Mouse (Mus musculus) CH12.LX (cell line): Measurements from ENCODE around the gene D17H6S53E. TPM values are rescaled to one million over a fixed set of nuclear protein-coding genes. Genes with fewer than 3 reads are reported as not detected.

Source experiments
- DNase-seq: peaks from one replicate; pipeline ENCODE4 v3.0.0-alpha.2; 2013; ENCODE audit errors: extremely low read depth
- H3K27ac ChIP-seq: 2 replicates; pipeline ENCODE4 v1.5.1; 2012; ENCODE audit warnings: low read depth, mild to moderate bottlenecking, control low read depth, moderate library complexity; ENCODE audit not compliant: insufficient read depth
- H3K27me3 ChIP-seq: replicated peaks from 2 replicates; pipeline ENCODE3; 2012; ENCODE audit warnings: inconsistent platforms
- H3K36me3 ChIP-seq, 2 experiments: replicated peaks in 1 of 2; 2 replicates each; pipeline versions ENCODE3 to v1.6.1; 2012; ENCODE audit warnings: inconsistent platforms in 1 of 2, low read length in 1 of 2, mild to moderate bottlenecking in 1 of 2, mixed read lengths in 1 of 2, moderate library complexity in 1 of 2; ENCODE audit not compliant: control insufficient read depth in 1 of 2, insufficient read depth in 1 of 2
- H3K4me1 ChIP-seq, 2 experiments: 2 replicates each; pipeline ENCODE4 v1.6.1; 2012; ENCODE audit warnings: inconsistent platforms in 1 of 2, moderate library complexity in 1 of 2; ENCODE audit not compliant: insufficient read depth in 2 of 2, control insufficient read depth in 1 of 2
- H3K4me2 ChIP-seq: 2 replicates; pipeline ENCODE4 v1.6.1; 2012; ENCODE audit warnings: low read depth, mild to moderate bottlenecking, control low read depth; ENCODE audit not compliant: poor library complexity, insufficient read depth, severe bottlenecking
- H3K4me3 ChIP-seq, 3 experiments: fragments of 150-350 bp in 1 of 3; sonication (generic) in 1 of 3; replicated peaks in 1 of 3; 2 replicates each; pipeline versions ENCODE3 to v1.5.1; 2011 to 2012; ENCODE audit warnings: low read depth in 2 of 3, low read length in 2 of 3, mild to moderate bottlenecking in 2 of 3, moderate library complexity in 2 of 3, control low read depth in 1 of 3, improper control_type of control experiment in 1 of 3, inconsistent platforms in 1 of 3, mixed read lengths in 1 of 3; ENCODE audit not compliant: poor library complexity in 1 of 3
- H3K79me2 ChIP-seq: replicated peaks from 2 replicates; pipeline ENCODE4 v1.6.1; 2012; ENCODE audit warnings: mild to moderate bottlenecking, moderate library complexity; ENCODE audit not compliant: control insufficient read depth, poor library complexity, insufficient read depth, severe bottlenecking; ENCODE audit errors: extremely low read depth
- H3K9ac ChIP-seq: 2 replicates; pipeline ENCODE4 v1.6.1; 2012; ENCODE audit warnings: low read depth, mild to moderate bottlenecking, control low read depth, moderate library complexity; ENCODE audit not compliant: insufficient read depth
- H3K9me3 ChIP-seq: replicated peaks from 2 replicates; pipeline ENCODE3; 2012; ENCODE audit warnings: low read length, inconsistent platforms, mixed read lengths
- BHLHE40 ChIP-seq: IDR thresholded peaks from 2 replicates; pipeline ENCODE4 v1.6.1; 2011; ENCODE audit warnings: mild to moderate bottlenecking, low read depth, low read length, improper control_type of control experiment
- CHD1 ChIP-seq: IDR thresholded peaks from 2 replicates; pipeline ENCODE4 v1.6.1; 2012; ENCODE audit warnings: low read depth, low read length, improper control_type of control experiment, inconsistent platforms
- CHD2 ChIP-seq: IDR thresholded peaks from 2 replicates; pipeline ENCODE4 v1.6.1; 2011; ENCODE audit warnings: low read length, improper control_type of control experiment
- E2F4 ChIP-seq: IDR thresholded peaks from 2 replicates; pipeline ENCODE4 v1.6.1; 2011; ENCODE audit warnings: low read depth, low read length, improper control_type of control experiment; ENCODE audit not compliant: insufficient replicate concordance
- ETS1 ChIP-seq: conservative IDR thresholded peaks from 2 replicates; pipeline ENCODE4 v1.6.1; 2012; ENCODE audit warnings: low read depth, mild to moderate bottlenecking, inconsistent platforms, low read length, improper control_type of control experiment, moderate library complexity
- GABPA ChIP-seq: IDR thresholded peaks from 2 replicates; pipeline ENCODE4 v1.6.1; 2012; ENCODE audit warnings: low read depth, low read length, improper control_type of control experiment, inconsistent platforms; ENCODE audit not compliant: insufficient replicate concordance
- IRF4 ChIP-seq: IDR thresholded peaks from 2 replicates; pipeline ENCODE4 v1.6.1; 2014; ENCODE audit warnings: low read depth, mild to moderate bottlenecking, inconsistent platforms, low read length, improper control_type of control experiment
- JUND ChIP-seq: conservative IDR thresholded peaks from 2 replicates; pipeline ENCODE4 v1.6.1; 2011; ENCODE audit warnings: low read depth, low read length, improper control_type of control experiment
- MAZ ChIP-seq: IDR thresholded peaks from 2 replicates; pipeline ENCODE4 v1.6.1; 2012; ENCODE audit warnings: low read depth, mild to moderate bottlenecking, inconsistent platforms, low read length, improper control_type of control experiment, moderate library complexity
- MXI1 ChIP-seq: IDR thresholded peaks from 2 replicates; pipeline ENCODE4 v1.6.1; 2011; ENCODE audit warnings: mild to moderate bottlenecking, low read depth, low read length, improper control_type of control experiment
- NELFE ChIP-seq: IDR thresholded peaks from 2 replicates; pipeline ENCODE4 v1.6.1; 2011; ENCODE audit warnings: low read depth, low read length, improper control_type of control experiment
- NRF1 ChIP-seq: IDR thresholded peaks from 2 replicates; pipeline ENCODE4 v1.6.1; 2014; ENCODE audit warnings: low read depth, mild to moderate bottlenecking, inconsistent platforms, low read length, improper control_type of control experiment, moderate library complexity
- POLR2A ChIP-seq: IDR thresholded peaks from 2 replicates; pipeline ENCODE4 v1.6.1; 2011; ENCODE audit warnings: low read depth, mild to moderate bottlenecking, improper control_type of control experiment, low read length
- POLR2AphosphoS2 ChIP-seq: IDR thresholded peaks from 2 replicates; pipeline ENCODE4 v1.6.1; 2011; ENCODE audit warnings: low read depth, low read length, improper control_type of control experiment
- RAD21 ChIP-seq: IDR thresholded peaks from 2 replicates; pipeline ENCODE4 v1.6.1; 2011; ENCODE audit warnings: low read depth, mild to moderate bottlenecking, low read length, improper control_type of control experiment, moderate library complexity
- RCOR1 ChIP-seq: conservative IDR thresholded peaks from 2 replicates; pipeline ENCODE4 v1.6.1; 2012; ENCODE audit warnings: low read depth, mild to moderate bottlenecking, inconsistent platforms, low read length, improper control_type of control experiment
- TBP ChIP-seq: conservative IDR thresholded peaks from 2 replicates; pipeline ENCODE4 v1.6.1; 2011; ENCODE audit warnings: low read depth, low read length, improper control_type of control experiment
- ZMIZ1 ChIP-seq: IDR thresholded peaks from 2 replicates; pipeline ENCODE4 v1.6.1; 2012; ENCODE audit warnings: low read depth, mild to moderate bottlenecking, inconsistent platforms, low read length, improper control_type of control experiment
- ZNF384 ChIP-seq: IDR thresholded peaks from 2 replicates; pipeline ENCODE4 v1.6.1; 2012; ENCODE audit warnings: low read depth, low read length, improper control_type of control experiment, inconsistent platforms
- dilution Hi-C: fragments of 300-500 bp; cut with MboI; formaldehyde crosslinking; loops from 2 replicates; pipeline ENCODE4 v1.14.3; 2020; ENCODE audit warnings: low sequenced_read_pairs; ENCODE audit not compliant: extremely low pct_unique_long_range_greater_than_20kb, extremely low pct_ligation_motif_present
- in situ Hi-C: fragments of 300-500 bp; cut with MboI; formaldehyde crosslinking; loops from 3 replicates; pipeline ENCODE4 v1.14.3; 2019; ENCODE audit warnings: low sequenced_read_pairs, low pct_ligation_motif_present, low pct_unique_long_range_greater_than_20kb, mixed read lengths
- polyA plus RNA-seq: library from polyadenylated mRNA; unstranded; fragments of >175 nt; gene quantifications from 2 replicates; pipeline ENCODE4 v1.2.1, GENCODE M21; 2012; ENCODE audit warnings: low read depth; ENCODE audit not compliant: insufficient read length
- total RNA-seq, 2 experiments: library from RNA; depleted of rRNA; stranded (reverse); fragments of 300-350 nt in 1 of 2; fragments of >200 nt in 1 of 2; gene quantifications; 2 replicates each; pipeline ENCODE4 v1.2.3; 2012 to 2014

Gene D17H6S53E
- total and polyA plus RNA-seq, 3 experiments = 8.7 to 15.6 (median 11.9) TPM

DNA sequence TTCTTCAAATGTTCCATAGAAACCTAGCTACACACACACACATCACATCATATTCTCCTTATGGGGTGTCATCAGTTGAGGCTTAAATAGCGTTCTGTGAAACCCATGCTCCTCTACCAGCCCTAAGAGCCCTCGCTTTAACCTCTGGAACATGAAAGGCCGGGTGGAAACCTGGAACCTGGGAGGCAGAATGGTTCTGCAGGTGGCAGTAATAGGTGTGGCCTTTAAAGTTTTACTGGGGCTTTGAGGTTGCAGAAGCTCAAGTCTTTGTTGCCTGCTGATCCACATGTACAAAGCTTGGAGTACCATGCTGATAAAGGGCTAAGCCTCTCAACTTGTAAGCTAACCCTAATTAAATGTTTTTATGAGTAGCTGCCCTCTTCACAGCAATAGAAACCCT, 21.2 kb downstream of the D17H6S53E start:
- Histone ChIP-seq H3K79me2 (no peaks in the 10 kb centered on the region; the same call in 1 of the 2 replicates), H3K36me3 (peaks cover 86 to 92% of the 10 kb centered on the region in 2 experiments), H3K4me1 (no peaks in the 10 kb centered on the region), H3K9ac (no peak overlapping the region), H3K27me3 (no peaks in the 10 kb centered on the region), H3K4me3 (no peak overlapping the region), H3K4me2 (no peak overlapping the region), H3K9me3 (peaks cover 7% of the 10 kb centered on the region), H3K27ac (no peak overlapping the region)
- in situ Hi-C loops (no loop called here), dilution Hi-C loops (no loop called here)
- no peak for TF ChIP-seq BHLHE40
- no peak for TF ChIP-seq ETS1
- TF ChIP-seq GABPA = no peak
- no peak for TF ChIP-seq RCOR1
- TF ChIP-seq IRF4 = no peak
- TF ChIP-seq JUND = no peak
- TF ChIP-seq CHD2 = no peak
- TF ChIP-seq POLR2A = 0 out of 2 replicates have a peak, but pooled peaks have one; percentile 13
- TF ChIP-seq ZNF384 = no peak
- TF ChIP-seq ZMIZ1 = 0 out of 2 replicates have a peak, but pooled peaks have one; percentile 12
- TF ChIP-seq MAZ = no peak
- no peak for TF ChIP-seq CHD1
- no peak for TF ChIP-seq RAD21
- no peak for TF ChIP-seq E2F4
- TF ChIP-seq TBP = no peak
- TF ChIP-seq NELFE = no peak
- no peak for TF ChIP-seq MXI1
- no peak for DNase-seq

DNA sequence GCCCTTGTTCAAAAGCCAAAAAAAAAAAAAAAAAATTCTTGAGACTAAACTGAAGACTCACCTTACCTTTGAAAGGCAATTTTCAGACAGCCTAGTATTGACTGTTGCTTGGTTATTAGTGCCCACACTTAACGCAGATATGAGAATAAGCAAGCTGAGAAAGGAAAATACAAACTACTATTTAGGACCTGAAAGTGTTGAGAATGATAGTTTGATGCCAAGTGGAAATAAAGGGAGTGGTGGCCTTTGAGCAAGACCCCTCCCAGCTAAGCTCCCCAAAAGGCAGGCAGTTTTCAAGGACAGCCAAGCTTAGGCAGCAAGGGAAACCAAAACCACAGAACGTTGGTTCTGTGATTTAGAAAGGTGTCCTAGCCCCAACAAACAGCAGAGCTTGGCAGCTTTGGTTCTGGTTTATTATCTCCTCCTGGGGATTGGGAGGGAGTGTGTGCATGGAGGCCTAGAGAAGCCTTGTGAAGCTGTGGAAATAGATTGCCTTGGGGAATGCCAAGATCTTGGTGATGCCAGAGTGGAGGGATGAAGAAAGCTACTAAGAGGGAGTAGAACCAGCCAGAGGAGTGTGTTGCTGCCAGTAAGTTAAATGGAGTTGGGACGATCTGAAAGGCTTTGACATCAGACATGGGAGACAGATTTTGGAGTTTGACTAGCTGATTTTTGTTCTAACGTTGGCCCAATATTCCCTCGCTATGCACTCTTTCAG, 21.9 kb downstream of the D17H6S53E start:
- in situ Hi-C loops (no loop called here), dilution Hi-C loops (no loop called here)
- H3K9me3 ChIP-seq = peaks cover 4% of the 10 kb centered on the region
- TF ChIP-seq NRF1 (no peak), CHD1 (no peak), POLR2AphosphoS2 (peak; percentile 93; the same call in 1 of the 2 replicates), POLR2A (0 out of 2 replicates have a peak, but pooled peaks have one; percentile 42)
- H3K4me2 ChIP-seq = no peak overlapping the region
- DNase-seq = no peak
- H3K4me1 ChIP-seq = no peaks in the 10 kb centered on the region
- peaks cover 86 to 92% of the 10 kb centered on the region in 2 experiments for H3K36me3 ChIP-seq
- no peak overlapping the region for H3K27ac ChIP-seq
- H3K27me3 ChIP-seq = no peaks in the 10 kb centered on the region
- H3K9ac ChIP-seq = no peak overlapping the region
- no peaks in the 10 kb centered on the region; the same call in 1 of the 2 replicates for H3K79me2 ChIP-seq
- no peak overlapping the region for H3K4me3 ChIP-seq
